Mouse (Mus musculus) hindbrain, embryonic 12.5 days (tissue): ENCODE results near the gene Hspb7. TPM values are rescaled to one million over a fixed set of nuclear protein-coding genes. Genes with fewer than 3 reads are reported as not detected.

Experiments used
- ATAC-seq: fragments of 200-750 bp; cut with Nextera tagmentation; 2 replicates; pipeline ENCODE4 v1.8.0; 2017; ENCODE audit warnings: moderate TSS enrichment; ENCODE audit not compliant: low FRiP score
- H3K27ac ChIP-seq: fragments of 300-500 bp; sonication (generic); 2 replicates; pipeline ENCODE4 v1.5.1; 2016; ENCODE audit warnings: mild to moderate bottlenecking
- H3K27me3 ChIP-seq: fragments of 300-500 bp; sonication (generic); 2 replicates; pipeline ENCODE4 v1.6.1; 2016; ENCODE audit warnings: mild to moderate bottlenecking
- H3K36me3 ChIP-seq: fragments of 300-500 bp; sonication (generic); 2 replicates; pipeline ENCODE4 v1.6.1; 2016; ENCODE audit warnings: mild to moderate bottlenecking
- H3K4me1 ChIP-seq: fragments of 300-500 bp; sonication (generic); 2 replicates; pipeline ENCODE4 v1.6.1; 2016
- H3K4me2 ChIP-seq: fragments of 300-500 bp; sonication (generic); replicated peaks from 2 replicates; pipeline ENCODE4 v1.6.1; 2016; ENCODE audit warnings: mild to moderate bottlenecking
- H3K4me3 ChIP-seq: fragments of 300-500 bp; sonication (generic); 2 replicates; pipeline ENCODE4 v1.5.1; 2016; ENCODE audit warnings: mild to moderate bottlenecking
- H3K9ac ChIP-seq: fragments of 300-500 bp; sonication (generic); 2 replicates; pipeline ENCODE4 v1.6.1; 2016; ENCODE audit warnings: mild to moderate bottlenecking, moderate library complexity
- H3K9me3 ChIP-seq: fragments of 300-500 bp; sonication (generic); replicated peaks from 2 replicates; pipeline ENCODE4 v1.6.1; 2016; ENCODE audit warnings: mild to moderate bottlenecking
- WGBS: fragments of 180-500 bp; shearing (Covaris S2); methylation state at CpG from one replicate; pipeline ENCODE4 v1.1.7; 2016; 5-methylcytosine and 5-hydroxymethylcytosine counted together
- polyA plus RNA-seq: library from polyadenylated mRNA; unstranded; fragments of >200 nt; fragmentation: Nextera tagmentation; extraction: Ambion mirVana; gene quantifications from 2 replicates; pipeline ENCODE4 v1.2.1, GENCODE M21; 2016

Hspb7 gene
- polyA plus RNA-seq, 1 experiment from 2014 or later, result not detected

GRCm38 (mm10) chr4:141439083-141439803 is 18.7 kb downstream of the Hspb7 start:
- H3K9me3 ChIP-seq, result no peaks in the 10 kb centered on the region
- no peak overlapping the region for H3K4me3 ChIP-seq
- H3K4me1 ChIP-seq, result peaks cover 6% of the 10 kb centered on the region; the same call in 1 of the 2 replicates
- no peak for ATAC-seq
- H3K27ac ChIP-seq, result no peak overlapping the region
- H3K9ac ChIP-seq, result no peak overlapping the region
- 84% methylated on average over 12 of the region's 12 CpGs for WGBS
- H3K4me2 ChIP-seq, result no peak overlapping the region
- no peaks in the 10 kb centered on the region for H3K36me3 ChIP-seq
- no peaks in the 10 kb centered on the region for H3K27me3 ChIP-seq

DNA sequence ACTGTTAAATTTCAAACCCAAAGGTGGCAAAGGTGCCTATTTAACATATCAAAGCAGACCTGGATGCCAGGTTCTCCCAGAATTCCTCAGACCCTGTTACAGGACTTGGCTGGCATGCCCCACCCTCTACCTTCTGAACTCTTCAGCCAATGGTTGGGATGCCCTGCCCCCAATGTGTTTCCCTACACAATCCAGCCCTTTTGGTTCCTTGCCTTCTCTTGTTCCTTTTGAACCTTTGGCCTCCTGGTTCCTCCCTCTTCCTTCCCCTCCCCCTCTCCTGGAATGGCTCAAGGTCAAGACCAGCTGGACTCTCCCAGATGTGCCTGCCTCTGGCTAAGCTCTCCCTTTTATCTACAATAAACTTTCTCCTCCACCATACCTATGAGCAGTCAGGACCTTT is 20.3 kb downstream of the Hspb7 start:
- no peak overlapping the region for H3K27ac ChIP-seq
- no peaks in the 10 kb centered on the region for H3K36me3 ChIP-seq
- no peak overlapping the region for H3K9ac ChIP-seq
- peaks cover 14% of the 10 kb centered on the region for H3K4me1 ChIP-seq
- no peak for ATAC-seq
- no peak overlapping the region for H3K4me3 ChIP-seq
- no peak overlapping the region for H3K4me2 ChIP-seq
- no peaks in the 10 kb centered on the region for H3K27me3 ChIP-seq
- no peaks in the 10 kb centered on the region for H3K9me3 ChIP-seq

DNA sequence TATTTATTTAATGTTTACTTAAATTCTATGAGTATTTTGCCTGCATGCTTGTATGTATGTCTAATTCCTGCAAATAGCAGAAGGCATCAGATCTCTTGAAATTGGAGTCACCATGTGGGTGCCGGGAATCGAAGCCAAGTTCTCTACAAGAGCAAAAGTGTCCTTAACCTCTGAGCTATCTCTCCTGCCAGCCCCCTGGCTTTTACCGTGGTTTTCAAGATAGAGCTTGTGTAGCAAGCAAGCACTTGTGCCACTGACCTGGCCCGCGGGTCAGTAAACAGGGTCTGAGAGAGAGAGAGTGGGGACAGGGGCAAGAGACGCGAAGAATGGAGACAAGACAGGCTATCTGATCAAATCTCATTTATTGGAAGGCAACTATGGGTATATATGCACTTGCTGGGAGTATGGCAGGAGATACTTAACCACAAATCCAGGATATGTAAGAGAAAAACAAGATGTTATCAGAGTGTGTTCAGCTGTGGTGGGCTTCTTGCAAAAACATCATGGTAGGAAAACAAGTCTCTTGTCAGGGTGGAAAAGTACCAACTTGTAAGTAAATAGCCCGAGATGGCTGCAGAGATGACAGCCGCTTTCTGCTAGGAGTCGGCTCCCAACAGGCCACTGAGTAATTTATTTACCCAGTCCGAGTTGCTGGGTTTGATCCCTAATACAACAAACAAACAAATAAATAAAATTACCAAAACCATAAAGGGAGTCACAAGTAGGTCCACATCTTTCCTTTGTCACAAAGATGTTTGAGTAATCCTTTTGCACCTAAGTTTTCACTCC is 23.3 kb downstream of the Hspb7 start:
- peak; percentile 43; the same call in 1 of the 2 replicates for ATAC-seq
- no peaks in the 10 kb centered on the region for H3K27me3 ChIP-seq
- H3K4me3 ChIP-seq, result peak overlapping the region; percentile 100
- peak overlapping the region; percentile 86 for H3K4me2 ChIP-seq
- WGBS, result 51% methylated on average over 11 of the region's 11 CpGs
- peaks cover 20% of the 10 kb centered on the region for H3K4me1 ChIP-seq
- no peaks in the 10 kb centered on the region for H3K9me3 ChIP-seq
- H3K36me3 ChIP-seq, result peaks cover 21% of the 10 kb centered on the region
- peak overlapping the region; percentile 98 for H3K9ac ChIP-seq
- no peak overlapping the region for H3K27ac ChIP-seq

DNA sequence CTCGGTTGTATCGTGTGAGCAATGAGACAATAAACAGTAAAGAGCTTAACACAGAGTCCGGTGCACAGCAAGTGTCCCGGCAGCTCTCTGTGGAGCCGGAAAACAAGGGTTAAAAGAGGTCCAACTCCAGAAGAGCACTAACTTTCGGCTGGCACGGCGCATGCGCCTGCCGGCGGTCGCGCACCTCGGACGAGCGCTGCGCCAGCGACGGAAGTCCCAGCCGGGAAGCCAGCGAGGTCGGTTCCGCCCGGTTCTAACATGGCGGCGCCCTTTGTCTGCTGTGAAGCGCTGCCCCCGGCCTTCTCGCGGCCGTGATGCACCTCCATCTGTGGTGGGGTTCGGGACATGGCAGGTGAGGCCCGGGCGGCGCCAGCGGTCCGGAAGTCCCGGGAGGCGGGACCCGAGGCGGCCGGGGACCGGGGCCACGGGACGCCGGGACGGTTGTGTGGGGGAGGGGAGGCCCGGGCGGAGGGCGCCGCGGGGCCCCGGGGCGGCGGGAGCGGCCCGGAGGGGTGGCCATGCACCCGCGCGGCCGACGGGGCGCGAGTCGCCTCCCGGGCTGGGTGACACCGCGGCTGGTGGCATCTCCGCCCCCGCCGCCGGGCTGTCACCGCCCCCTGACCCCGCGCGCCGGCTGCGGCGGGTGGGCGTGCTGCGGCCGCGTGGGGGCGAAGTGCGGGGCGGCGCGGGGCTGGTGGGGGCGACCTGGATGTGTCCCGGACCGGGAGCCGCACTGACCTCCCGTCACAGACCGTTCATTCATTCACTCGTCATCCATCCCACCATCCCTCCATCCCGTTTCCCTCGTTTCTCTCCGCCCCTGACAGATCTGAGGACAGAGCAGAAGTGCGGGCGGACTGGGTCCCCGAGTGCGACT is 24.1 kb downstream of the Hspb7 start, which contains the start of gene Zbtb17:
Gene Zbtb17 (plus strand): TSS at position 204 of the 877 bp plus-strand sequence.
- peak within 1 kb of the TSS; percentile 98 for H3K9ac ChIP-seq
- peak within 1 kb of the TSS; percentile 84 for H3K27ac ChIP-seq
- peak within 1 kb of the TSS; percentile 86 for H3K4me2 ChIP-seq
- under 1% methylated on average over 84 of the region's 102 CpGs for WGBS
- peaks cover 29% of the 10 kb centered on the region for H3K36me3 ChIP-seq
- peak; percentile 91 for ATAC-seq
- H3K4me3 ChIP-seq, result peak within 1 kb of the TSS; percentile 100
- no peaks in the 10 kb centered on the region for H3K9me3 ChIP-seq
- peaks cover 20% of the 10 kb centered on the region for H3K4me1 ChIP-seq
- H3K27me3 ChIP-seq, result no peaks in the 10 kb centered on the region

DNA sequence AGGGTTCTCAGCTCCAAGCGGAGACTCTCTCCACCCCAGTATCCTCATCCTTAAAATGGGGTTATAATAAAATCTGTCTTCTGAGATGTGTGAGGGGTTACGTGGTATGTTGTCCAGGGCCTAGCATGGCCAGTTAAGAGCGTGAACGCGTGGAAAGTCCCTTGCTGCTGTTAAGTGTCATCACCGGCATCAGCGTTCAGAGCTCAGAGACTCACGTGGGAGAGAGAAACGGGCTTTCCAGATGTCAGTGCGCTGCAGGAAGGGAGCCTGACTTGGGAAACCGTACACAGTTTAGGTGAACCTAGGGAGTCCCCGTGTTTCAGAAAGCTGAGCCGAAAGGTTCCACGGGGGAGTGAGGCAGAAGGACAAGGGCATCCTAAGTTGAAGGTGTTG is 24.7 kb downstream of the Hspb7 start:
- 17% methylated on average over 14 of the region's 14 CpGs for WGBS
- Histone ChIP-seq H3K9ac (peak overlapping the region; percentile 98), H3K36me3 (peaks cover 36% of the 10 kb centered on the region), H3K4me3 (peak overlapping the region; percentile 100), H3K27me3 (no peaks in the 10 kb centered on the region), H3K4me2 (peak overlapping the region; percentile 86), H3K9me3 (no peaks in the 10 kb centered on the region), H3K27ac (peak overlapping the region; percentile 84), H3K4me1 (peaks cover 20% of the 10 kb centered on the region)
- ATAC-seq, result no peak

- Histone ChIP-seq H3K27me3 (no peaks in the 10 kb centered on the region), H3K27ac (no peak overlapping the region), H3K9me3 (no peaks in the 10 kb centered on the region), H3K4me2 (no peak overlapping the region), H3K4me3 (no peak overlapping the region), H3K9ac (no peak overlapping the region), H3K36me3 (peaks cover 39% of the 10 kb centered on the region), H3K4me1 (peaks cover 20% of the 10 kb centered on the region)
- whole genome bisulfite sequencing, result 74% methylated on average over 7 of the region's 7 CpGs
- ATAC-seq, result no peak
Measured at GRCm38 (mm10) chr4:141446211-141446610, 25.6 kb downstream of the Hspb7 start.

GRCm38 (mm10) chr4:141451251-141451650 is 30.7 kb downstream of the Hspb7 start:
- Histone ChIP-seq H3K9me3 (no peaks in the 10 kb centered on the region), H3K4me2 (no peak overlapping the region), H3K4me3 (no peak overlapping the region), H3K9ac (no peak overlapping the region), H3K27ac (no peak overlapping the region), H3K27me3 (no peaks in the 10 kb centered on the region), H3K36me3 (peaks cover 76% of the 10 kb centered on the region), H3K4me1 (peaks cover 15% of the 10 kb centered on the region)
- 82% methylated on average over 2 of the region's 2 CpGs for WGBS
- no peak for ATAC-seq

GRCm38 (mm10) chr4:141451916-141452450 is 31.4 kb downstream of the Hspb7 start:
- H3K4me1 ChIP-seq, result peaks cover 11% of the 10 kb centered on the region
- H3K9me3 ChIP-seq, result no peaks in the 10 kb centered on the region
- no peak overlapping the region for H3K4me3 ChIP-seq
- no peak overlapping the region for H3K27ac ChIP-seq
- ATAC-seq, result no peak
- peaks cover 75% of the 10 kb centered on the region for H3K36me3 ChIP-seq
- H3K4me2 ChIP-seq, result no peak overlapping the region
- no peaks in the 10 kb centered on the region for H3K27me3 ChIP-seq
- H3K9ac ChIP-seq, result no peak overlapping the region
- 95% methylated on average over 9 of the region's 9 CpGs for WGBS

GRCm38 (mm10) chr4:141454581-141455350 is 34.2 kb downstream of the Hspb7 start:
- ATAC-seq, result no peak
- H3K9ac ChIP-seq, result no peak overlapping the region
- H3K4me2 ChIP-seq, result no peak overlapping the region
- no peaks in the 10 kb centered on the region for H3K27me3 ChIP-seq
- WGBS, result 83% methylated on average over 14 of the region's 14 CpGs
- no peaks in the 10 kb centered on the region for H3K9me3 ChIP-seq
- H3K4me3 ChIP-seq, result no peak overlapping the region
- H3K27ac ChIP-seq, result no peak overlapping the region
- H3K4me1 ChIP-seq, result peaks cover 30% of the 10 kb centered on the region
- peaks cover 48% of the 10 kb centered on the region for H3K36me3 ChIP-seq

DNA sequence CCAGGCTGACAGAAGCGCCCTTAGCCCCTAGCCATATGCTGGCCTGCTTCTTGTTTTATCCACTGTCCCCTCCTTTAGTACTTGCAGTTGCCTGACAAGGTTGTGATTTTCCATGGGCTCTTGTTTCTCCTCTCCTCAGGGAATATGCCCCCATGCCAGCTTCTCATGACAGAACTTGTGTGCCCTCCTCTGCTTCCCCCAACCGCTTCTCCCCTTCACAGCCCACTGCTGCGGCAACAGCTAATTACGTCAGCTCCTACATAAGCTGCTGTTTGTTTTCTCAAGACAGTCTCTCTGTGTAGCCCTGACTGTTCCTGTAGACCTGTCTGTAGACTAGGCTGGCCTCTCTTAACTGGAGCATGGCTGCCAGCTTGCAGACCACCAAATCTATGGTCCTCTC is 34.9 kb downstream of the Hspb7 start:
- no peak for ATAC-seq
- Histone ChIP-seq H3K36me3 (peaks cover 44% of the 10 kb centered on the region), H3K4me3 (no peak overlapping the region), H3K4me1 (peaks cover 30% of the 10 kb centered on the region), H3K9ac (no peak overlapping the region), H3K4me2 (no peak overlapping the region), H3K9me3 (no peaks in the 10 kb centered on the region), H3K27me3 (no peaks in the 10 kb centered on the region), H3K27ac (no peak overlapping the region)
- WGBS, result 66% methylated on average over 4 of the region's 4 CpGs

DNA sequence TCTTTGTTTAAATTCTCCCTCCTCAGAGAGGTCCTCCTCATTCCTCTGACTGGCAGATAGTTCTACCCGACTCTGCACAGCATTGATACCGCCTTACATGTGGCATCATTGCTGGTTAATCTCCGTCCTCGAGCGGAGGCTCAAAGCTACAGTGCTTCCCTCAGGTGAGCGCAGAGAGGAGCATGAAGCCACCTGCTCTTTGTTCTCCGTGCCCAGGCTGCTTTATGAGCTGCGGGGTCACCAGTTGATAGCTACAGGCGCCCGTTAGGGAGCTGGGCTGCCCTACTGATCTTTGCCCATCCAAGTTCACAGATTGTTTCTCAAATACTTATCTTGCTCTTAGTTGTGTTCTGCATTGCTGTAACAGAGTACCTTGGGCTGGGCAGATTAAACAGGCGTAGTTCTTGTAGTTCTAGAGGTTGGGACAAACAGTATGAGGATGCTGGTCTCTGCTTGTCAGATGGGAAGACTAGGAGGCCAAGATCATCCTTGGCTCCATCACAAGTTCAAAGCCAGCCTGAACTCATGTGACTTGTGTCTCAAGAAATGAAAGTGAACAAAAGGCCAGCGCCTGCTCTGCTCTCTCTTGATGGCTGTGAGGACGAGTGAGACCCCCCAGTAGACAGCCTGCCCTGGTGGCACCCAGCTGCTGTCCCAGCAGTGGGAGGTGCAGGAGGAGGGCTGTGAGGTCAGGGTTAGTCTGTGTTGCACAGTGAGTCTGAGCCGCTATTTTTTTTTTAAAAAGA is 35.8 kb downstream of the Hspb7 start:
- Histone ChIP-seq H3K4me2 (no peak overlapping the region), H3K36me3 (peaks cover 43% of the 10 kb centered on the region), H3K4me3 (no peak overlapping the region), H3K27me3 (no peaks in the 10 kb centered on the region), H3K4me1 (peaks cover 36% of the 10 kb centered on the region), H3K27ac (no peak overlapping the region), H3K9ac (no peak overlapping the region), H3K9me3 (no peaks in the 10 kb centered on the region)
- ATAC-seq, result no peak
- WGBS, result 93% methylated on average over 14 of the region's 14 CpGs
